Comparison of ENCODE assay signal across 9 mouse cellular contexts in the genomic region with DNA sequence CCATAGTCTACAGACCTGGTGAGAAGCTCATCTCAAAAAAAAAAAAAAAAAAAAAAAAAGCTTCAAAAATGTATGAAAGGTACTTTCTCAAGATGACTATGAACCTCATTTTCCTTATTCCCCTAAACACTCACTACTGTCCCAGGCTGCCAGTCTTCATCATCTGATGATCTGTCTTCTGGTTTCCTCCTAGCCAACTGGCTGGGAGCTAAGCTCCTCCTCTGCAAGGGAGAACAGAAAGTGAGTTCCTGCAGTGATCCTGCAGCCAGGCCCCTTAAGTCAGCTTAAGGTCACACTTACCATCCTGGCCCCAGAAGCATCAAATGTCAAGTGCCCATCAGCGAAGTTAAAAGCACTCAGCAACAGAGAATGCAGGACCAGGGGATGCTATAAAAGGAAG. TPM values are rescaled to one million over a fixed set of nuclear protein-coding genes. Genes with fewer than 3 reads are reported as not detected.
DNase-seq lines count a peak whose midpoint lies in the region; ATAC-seq lines count a peak whose summit lies in the region.
"Had no signal": no experiment of that assay in that cellular context is flagged by ENCODE, and none has a peak within 500 bp of the region (broad histone marks: within the 10 kb centered on the region; RNA-seq: fewer than 3 reads in every experiment).

No protein-coding gene starts in this region.

- H3K4me3 ChIP-seq in hindbrain, embryonic 13.5 days = peak overlapping the region; percentile 54
- H3K4me3 ChIP-seq in midbrain, embryonic 10.5 days = peak overlapping the region; percentile 83

- DNase-seq in embryo, embryonic 11 days = peak; percentile 13
- no peak for DNase-seq in embryo, embryonic 9.5 days (ENCODE audit: extremely low spot score)
- peak; percentile 61 for DNase-seq in R1 (ENCODE audit: low read depth, low spot score)
- DNase-seq in midbrain, embryonic 10.5 days (ENCODE audit: low spot score) = no peak
- DNase-seq in thymus, postnatal 25 days = no peak
- DNase-seq in ovary, adult 18-20 months (ENCODE audit: low spot score) = no peak

- peak overlapping the region; percentile 70 for H3K4me2 ChIP-seq in hindbrain, embryonic 13.5 days

- H3K27ac ChIP-seq in hindbrain, embryonic 13.5 days = no peak overlapping the region
- H3K27ac ChIP-seq in midbrain, embryonic 10.5 days (replicated peaks) = peak overlapping the region; percentile 84

- H3K9me3 ChIP-seq in hindbrain, embryonic 13.5 days = no peaks in the 10 kb centered on the region
- H3K9me3 ChIP-seq in midbrain, embryonic 10.5 days (replicated peaks) = no peaks in the 10 kb centered on the region

- H3K4me1 ChIP-seq in hindbrain, embryonic 13.5 days (replicated peaks) = peaks cover 20% of the 10 kb centered on the region
- peaks cover 27% of the 10 kb centered on the region for H3K4me1 ChIP-seq in midbrain, embryonic 10.5 days

- H3K9ac ChIP-seq in hindbrain, embryonic 13.5 days = peak overlapping the region; percentile 74

- no peaks in the 10 kb centered on the region for H3K27me3 ChIP-seq in hindbrain, embryonic 13.5 days
- H3K27me3 ChIP-seq in midbrain, embryonic 10.5 days (ENCODE audit: low read depth, poor library complexity, severe bottlenecking) = no peaks in the 10 kb centered on the region
- H3K27me3 ChIP-seq: Patski had no signal

- WGBS in hindbrain, embryonic 13.5 days = 8% methylated on average over 1 of the region's 1 CpGs
- WGBS in midbrain, embryonic 10.5 days = 7% methylated on average over 1 of the region's 1 CpGs

- no peaks in the 10 kb centered on the region for H3K36me3 ChIP-seq in hindbrain, embryonic 13.5 days
- H3K36me3 ChIP-seq in midbrain, embryonic 10.5 days = peaks cover 34% of the 10 kb centered on the region

- no peak for ATAC-seq in hindbrain, embryonic 13.5 days (ENCODE audit: low FRiP score)
- no peak for ATAC-seq in frontal cortex, adult (ENCODE audit: low TSS enrichment)

RNA-seq across cellular contexts. Expression of a gene that starts 0.7 kb away (rescaled TPM):
- polyA plus RNA-seq in hindbrain, embryonic 13.5 days (2015; fragmentation: Nextera tagmentation; extraction: Ambion mirVana) = 11.4 and 12.1 TPM in 2 replicates
- 77.4 and 80.9 TPM in 2 replicates for polyA plus RNA-seq in midbrain, embryonic 10.5 days (2016; fragmentation: Nextera tagmentation; extraction: Ambion mirVana)

RNA-seq across cellular contexts. Expression of a gene that starts 0.9 kb away (rescaled TPM):
- polyA plus RNA-seq in hindbrain, embryonic 13.5 days (2015; fragmentation: Nextera tagmentation; extraction: Ambion mirVana) = 62.6 and 63.7 TPM in 2 replicates
- 55.9 TPM in 2 replicates for polyA plus RNA-seq in midbrain, embryonic 10.5 days (2016; fragmentation: Nextera tagmentation; extraction: Ambion mirVana)

RNA-seq across cellular contexts. Expression of a gene that starts 28.4 kb away (rescaled TPM):
- polyA plus RNA-seq in hindbrain, embryonic 13.5 days (2015; fragmentation: Nextera tagmentation; extraction: Ambion mirVana) = 1.7 and 1.9 TPM in 2 replicates
- polyA plus RNA-seq in midbrain, embryonic 10.5 days (2016; fragmentation: Nextera tagmentation; extraction: Ambion mirVana) = 2.2 and 2.7 TPM in 2 replicates

RNA-seq across cellular contexts. Expression of a gene that starts 44.6 kb away (rescaled TPM):
- polyA plus RNA-seq in hindbrain, embryonic 13.5 days (2015; fragmentation: Nextera tagmentation; extraction: Ambion mirVana) = 0.19 and 0.22 TPM in 2 replicates
- polyA plus RNA-seq in midbrain, embryonic 10.5 days (2016; fragmentation: Nextera tagmentation; extraction: Ambion mirVana) = 0.06 TPM in 1 of 2 replicates, not detected in the other

RNA-seq across cellular contexts. Expression of a gene that starts 47.7 kb away (rescaled TPM):
- polyA plus RNA-seq in hindbrain, embryonic 13.5 days (2015; fragmentation: Nextera tagmentation; extraction: Ambion mirVana) = 66.4 and 68.5 TPM in 2 replicates
- 67.9 and 73.8 TPM in 2 replicates for polyA plus RNA-seq in midbrain, embryonic 10.5 days (2016; fragmentation: Nextera tagmentation; extraction: Ambion mirVana)

Comparison
In these comparisons a context has a peak if more than half of its experiments do, and no peak if none do; other contexts are left out.
1. DNase-seq: peak in embryo, embryonic 11 days (single experiment) and R1 (single experiment); none in embryo, embryonic 9.5 days (single experiment), midbrain, embryonic 10.5 days (single experiment), thymus, postnatal 25 days (single experiment) and ovary, adult 18-20 months (single experiment).